Mouse (Mus musculus) heart, adult 2 months (tissue): Measurements from ENCODE around the gene Baz2b. TPM values are rescaled to one million over a fixed set of nuclear protein-coding genes. Genes with fewer than 3 reads are reported as not detected.

Experiments used
- DNase-seq, 2 experiments: peaks; one replicate each; pipeline ENCODE4 v3.0.0; 2021
- H3K27ac ChIP-seq: fragments of 200-600 bp; 2 replicates; pipeline ENCODE4 v1.8.1; 2022
- H3K27me3 ChIP-seq: fragments of 200-500 bp; 2 replicates; pipeline ENCODE4 v1.6.1; 2012; ENCODE audit warnings: mild to moderate bottlenecking, low read length, inconsistent platforms, mixed read lengths; ENCODE audit not compliant: control insufficient read depth, insufficient read depth
- H3K36me3 ChIP-seq: fragments of 200-500 bp; 2 replicates; pipeline ENCODE4 v1.6.1; 2012; ENCODE audit warnings: low read length, inconsistent platforms; ENCODE audit not compliant: control insufficient read depth, insufficient read depth
- H3K4me1 ChIP-seq: fragments of 200-500 bp; 2 replicates; pipeline ENCODE4 v1.6.1; 2011; ENCODE audit warnings: low read length; ENCODE audit not compliant: control insufficient read depth, insufficient read depth
- H3K4me3 ChIP-seq: fragments of 200-600 bp; 2 replicates; pipeline ENCODE4 v1.8.1; 2022
- H3K79me2 ChIP-seq: fragments of 200-500 bp; replicated peaks from 2 replicates; pipeline ENCODE4 v1.6.1; 2012; ENCODE audit warnings: mild to moderate bottlenecking, inconsistent platforms, low read length, moderate library complexity, mixed read lengths; ENCODE audit not compliant: control insufficient read depth, insufficient read depth
- H3K9ac ChIP-seq: fragments of 200-500 bp; 2 replicates; pipeline ENCODE4 v1.6.1; 2012; ENCODE audit warnings: low read depth, mild to moderate bottlenecking, control low read depth, inconsistent platforms, low read length, mixed read lengths
- CTCF ChIP-seq: fragments of 200-600 bp; IDR thresholded peaks from 2 replicates; pipeline ENCODE4 v1.8.1; 2022; ENCODE audit warnings: antibody characterized with exemption, mild to moderate bottlenecking, moderate library complexity
- EP300 ChIP-seq: fragments of 200-500 bp; IDR thresholded peaks from 2 replicates; pipeline ENCODE4 v1.6.1; 2011; ENCODE audit warnings: low read depth, low read length, control low read depth; ENCODE audit not compliant: insufficient read depth
- POLR2A ChIP-seq: fragments of 200-500 bp; IDR thresholded peaks from 2 replicates; pipeline ENCODE4 v1.6.1; 2011; ENCODE audit warnings: mild to moderate bottlenecking, low read depth, low read length, control low read depth; ENCODE audit not compliant: insufficient read depth
- WGBS: fragments of 180-500 bp; shearing (Covaris S2); methylation state at CpG from one replicate; pipeline ENCODE4 v1.1.7; 2018; 5-methylcytosine and 5-hydroxymethylcytosine counted together
- intact Hi-C: fragments of 180-260 bp; cut with DNase I; formaldehyde crosslinking; loops from one replicate; pipeline ENCODE4 v1.15.1; 2025
- polyA plus RNA-seq: library from polyadenylated mRNA; depleted of rRNA; stranded (reverse); fragments of >200 nt; gene quantifications from 2 replicates; pipeline ENCODE4 v1.2.3, GENCODE M21; 2012
- total RNA-seq, 2 experiments: library from RNA; stranded (reverse); gene quantifications; 2 replicates each; pipeline ENCODE4 v1.2.3; 2021

The Baz2b gene
- total and polyA plus RNA-seq, 3 experiments: 12.8 to 39.5 (median 39.5) TPM

DNA sequence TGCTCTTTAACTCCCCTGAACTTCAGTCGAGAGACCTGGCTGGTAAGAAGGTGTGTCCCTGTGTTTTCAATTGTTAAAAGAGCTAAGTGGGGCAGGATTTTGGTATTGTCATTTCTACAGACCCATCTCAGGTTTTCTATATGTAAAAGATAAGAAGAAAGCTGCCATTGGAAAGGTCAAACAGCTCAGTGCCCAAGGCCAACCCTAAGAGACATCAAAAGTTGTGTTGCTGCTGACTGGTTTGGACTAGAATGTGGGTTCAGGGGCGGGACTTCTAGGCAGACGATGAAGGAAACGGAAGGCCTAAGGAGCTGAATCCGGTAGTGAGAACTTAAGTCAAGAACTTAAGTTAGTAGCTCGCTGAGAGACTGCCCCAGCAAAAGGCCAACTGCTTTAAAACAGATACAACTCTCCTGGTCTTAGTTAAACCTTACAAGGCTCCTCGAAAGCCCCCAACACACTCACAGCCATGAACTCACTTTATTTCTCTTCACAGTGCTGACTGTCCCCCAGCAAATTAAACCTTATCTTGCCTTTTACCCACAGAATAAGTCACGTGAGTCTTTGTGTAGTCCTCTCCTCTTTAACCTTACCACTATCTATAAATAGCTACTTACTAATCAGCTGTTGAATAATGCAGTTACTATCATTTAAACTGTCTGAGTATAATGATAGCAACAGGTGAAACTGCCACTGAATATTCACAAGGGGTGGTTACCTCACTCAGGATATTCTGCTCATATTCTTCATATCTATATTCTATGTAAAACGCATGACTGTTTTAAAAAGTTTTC is 158.8 kb downstream of the Baz2b start:
- H3K36me3 ChIP-seq: peaks cover 25% of the 10 kb centered on the region
- H3K79me2 ChIP-seq: peaks cover 3% of the 10 kb centered on the region
- 73% methylated on average over 9 of the region's 9 CpGs for WGBS
- no peak overlapping the region for H3K9ac ChIP-seq
- DNase-seq: no peak
- H3K27me3 ChIP-seq: no peaks in the 10 kb centered on the region
- H3K4me3 ChIP-seq: no peak overlapping the region
- peaks cover 12% of the 10 kb centered on the region for H3K4me1 ChIP-seq
- intact Hi-C loops: no loop called here
- peak overlapping the region; percentile 57 for H3K27ac ChIP-seq
- TF ChIP-seq CTCF: no peak
- no peak for TF ChIP-seq EP300
- no peak for TF ChIP-seq POLR2A

DNA sequence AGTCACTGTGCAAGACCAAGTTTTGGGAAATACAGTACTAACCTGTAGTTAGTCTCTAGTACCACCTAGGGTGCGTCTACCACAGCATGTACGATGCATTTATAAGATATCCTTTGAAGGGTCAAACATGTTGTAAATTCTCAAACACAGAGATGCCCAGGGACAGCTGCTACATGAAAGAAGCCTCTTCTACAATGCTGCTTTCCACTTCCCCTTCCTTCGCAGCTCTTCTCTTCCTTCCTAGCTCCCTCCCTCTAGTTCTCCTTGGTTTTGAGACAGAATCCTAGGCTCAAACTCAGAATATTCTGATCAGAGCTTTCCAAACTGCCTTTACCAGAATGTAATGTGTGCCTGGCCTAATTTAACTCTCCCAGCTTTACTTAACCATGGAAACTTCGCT is 159.8 kb downstream of the Baz2b start:
- WGBS: 87% methylated on average over 4 of the region's 4 CpGs
- Histone ChIP-seq H3K27me3 (no peaks in the 10 kb centered on the region), H3K4me1 (peaks cover 9% of the 10 kb centered on the region), H3K4me3 (no peak overlapping the region), H3K79me2 (peaks cover 3% of the 10 kb centered on the region), H3K9ac (no peak overlapping the region), H3K36me3 (peaks cover 20% of the 10 kb centered on the region), H3K27ac (no peak overlapping the region)
- intact Hi-C loops: loop anchor here (2.0 to 5.0 kb wide), 2 partner anchors 37 to 75 kb away; no protein-coding TSS in a partner anchor
- no peak for DNase-seq
- TF ChIP-seq CTCF: no peak
- TF ChIP-seq EP300: no peak
- TF ChIP-seq POLR2A: no peak

DNA sequence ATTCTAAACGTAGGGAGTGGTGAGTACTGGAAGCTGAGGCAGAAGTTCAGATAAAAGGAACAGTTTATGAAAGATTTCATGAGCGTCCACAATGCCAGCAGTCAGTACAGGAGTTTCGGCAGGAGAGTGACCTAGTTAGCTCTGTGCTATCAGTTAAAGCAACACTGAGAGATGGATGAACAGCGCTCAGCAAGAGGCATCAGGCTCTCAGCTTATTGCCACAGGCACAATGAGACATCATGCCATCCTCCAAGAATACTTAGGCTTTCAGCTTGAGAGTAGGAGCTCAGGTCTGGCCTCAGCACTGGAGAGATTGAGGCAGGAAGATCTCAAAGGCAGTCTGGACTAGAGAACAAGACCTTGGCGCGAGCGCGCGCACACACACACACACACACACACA is 160.3 kb downstream of the Baz2b start:
- H3K27me3 ChIP-seq: no peaks in the 10 kb centered on the region
- TF ChIP-seq EP300 (no peak), CTCF (no peak), POLR2A (no peak)
- WGBS: 89% methylated on average over 9 of the region's 9 CpGs
- H3K9ac ChIP-seq: no peak overlapping the region
- H3K4me3 ChIP-seq: no peak overlapping the region
- DNase-seq: no peak
- H3K79me2 ChIP-seq: peaks cover 3% of the 10 kb centered on the region
- H3K4me1 ChIP-seq: peaks cover 7% of the 10 kb centered on the region
- intact Hi-C loops: loop anchor here (2.0 to 5.0 kb wide), 2 partner anchors 38 to 75 kb away; no protein-coding TSS in a partner anchor
- no peak overlapping the region for H3K27ac ChIP-seq
- H3K36me3 ChIP-seq: peaks cover 20% of the 10 kb centered on the region

DNA sequence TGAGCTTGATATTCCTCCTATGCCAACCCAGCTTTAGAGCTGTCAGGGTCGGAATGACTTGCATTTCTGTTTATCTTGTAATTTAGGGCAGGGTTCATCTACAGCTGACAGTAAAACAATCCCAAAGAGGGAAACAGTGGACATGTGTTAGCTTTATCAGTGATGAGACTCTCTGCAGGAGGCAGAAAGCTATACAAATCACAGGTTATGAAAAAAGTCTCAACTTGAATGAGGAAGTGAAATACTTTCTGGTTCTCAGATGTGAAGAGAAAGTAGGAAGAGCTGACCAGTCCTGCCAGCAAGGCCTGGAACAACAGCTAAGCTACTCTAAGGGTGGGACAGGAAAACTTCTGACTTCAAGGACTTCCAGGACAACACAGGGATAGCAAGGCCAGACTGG is 163.6 kb downstream of the Baz2b start:
- peak in 1 of 2 experiments; percentile 33 for DNase-seq
- H3K27me3 ChIP-seq: no peaks in the 10 kb centered on the region
- H3K4me3 ChIP-seq: no peak overlapping the region
- peaks cover 18% of the 10 kb centered on the region for H3K36me3 ChIP-seq
- WGBS: 8% methylated on average over 1 of the region's 1 CpGs
- no peak overlapping the region for H3K9ac ChIP-seq
- intact Hi-C loops: loop anchor here (5.0 kb wide), 1 partner anchor 41 kb away; no protein-coding TSS in a partner anchor
- peak overlapping the region; percentile 76 for H3K27ac ChIP-seq
- no peak; the same call in 1 of the 2 replicates for TF ChIP-seq CTCF
- no peak for TF ChIP-seq EP300
- no peak for TF ChIP-seq POLR2A
- 0 out of 2 replicates have a peak, but pooled peaks cover 1% of the 10 kb centered on the region for H3K79me2 ChIP-seq
- peaks cover 4% of the 10 kb centered on the region for H3K4me1 ChIP-seq

DNA sequence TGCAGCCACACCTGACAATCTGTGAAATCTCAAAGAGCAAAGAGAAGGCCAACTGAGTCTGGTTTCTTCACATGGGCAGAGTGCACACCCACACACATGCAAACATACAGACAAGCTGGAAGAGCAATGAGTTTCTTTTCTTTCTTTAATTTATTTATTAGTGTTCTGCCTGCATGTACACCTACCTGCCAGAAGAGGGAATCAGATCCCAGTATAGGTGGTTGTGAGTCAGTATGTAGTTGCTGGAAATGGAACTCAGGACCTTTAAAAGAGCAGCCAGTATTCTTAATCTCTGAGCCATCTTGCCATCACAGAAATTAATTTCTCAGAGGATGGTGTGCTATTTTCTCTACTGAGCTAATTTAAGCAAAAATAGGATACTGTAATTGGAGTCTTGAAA is 164.7 kb downstream of the Baz2b start:
- Histone ChIP-seq H3K9ac (no peak overlapping the region), H3K36me3 (peaks cover 13% of the 10 kb centered on the region), H3K79me2 (peaks cover 3% of the 10 kb centered on the region; the same call in 1 of the 2 replicates), H3K27me3 (no peaks in the 10 kb centered on the region), H3K4me3 (no peak overlapping the region), H3K4me1 (peaks cover 4% of the 10 kb centered on the region), H3K27ac (no peak overlapping the region)
- no peak for DNase-seq
- no peak for TF ChIP-seq POLR2A
- TF ChIP-seq EP300: no peak
- TF ChIP-seq CTCF: peak; percentile 59
- intact Hi-C loops: loop anchor here (5.0 kb wide), 1 partner anchor 42 kb away; no protein-coding TSS in a partner anchor

DNA sequence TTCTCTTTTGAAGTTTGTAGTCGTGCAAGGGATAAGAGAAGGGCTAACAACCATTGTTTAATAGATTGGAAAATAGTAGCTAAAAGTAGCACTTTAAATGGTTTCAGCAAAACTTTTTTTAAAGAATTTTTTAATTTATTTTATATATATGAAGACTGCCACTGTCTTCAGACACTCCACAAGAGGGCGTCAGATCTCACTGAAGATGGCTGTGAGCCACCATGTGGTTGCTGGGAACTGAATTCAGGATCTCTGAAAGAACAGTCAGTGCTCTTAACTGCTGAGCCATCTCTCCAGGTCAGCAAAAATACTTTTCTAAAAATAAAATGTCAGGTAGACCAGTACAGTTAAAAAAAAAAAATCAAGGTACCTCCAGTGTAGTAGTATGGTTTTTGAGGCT is 165.1 kb downstream of the Baz2b start:
- Histone ChIP-seq H3K27me3 (no peaks in the 10 kb centered on the region), H3K9ac (no peak overlapping the region), H3K36me3 (peaks cover 13% of the 10 kb centered on the region), H3K79me2 (peaks cover 6% of the 10 kb centered on the region), H3K4me1 (peaks cover 4% of the 10 kb centered on the region), H3K27ac (no peak overlapping the region), H3K4me3 (no peak overlapping the region)
- no peak for TF ChIP-seq EP300
- TF ChIP-seq POLR2A: no peak
- TF ChIP-seq CTCF: no peak
- WGBS: 89% methylated on average over 2 of the region's 2 CpGs
- intact Hi-C loops: no loop called here
- no peak for DNase-seq
